Mouse (Mus musculus) thymus, postnatal 25 days (tissue): ENCODE results near the gene Lgi2.

Experiments used
- DNase-seq: peaks from one replicate; pipeline ENCODE4 v3.0.0; 2022

Lgi2 gene

GRCm38 (mm10) chr5:52534798-52535590, 31.3 kb downstream of the Lgi2 start:
- DNase-seq: no peak

GRCm38 (mm10) chr5:52533705-52534104, 32.6 kb downstream of the Lgi2 start:
- no peak for DNase-seq

- DNase-seq: no peak
Observed at GRCm38 (mm10) chr5:52528545-52528944, 37.7 kb downstream of the Lgi2 start.

- DNase-seq: no peak
Observed at GRCm38 (mm10) chr5:52526324-52526986, 39.8 kb downstream of the Lgi2 start.

- no peak for DNase-seq
Observed at GRCm38 (mm10) chr5:52524207-52524606, 42.1 kb downstream of the Lgi2 start.

- DNase-seq: no peak
Observed at GRCm38 (mm10) chr5:52519921-52520320, 46.3 kb downstream of the Lgi2 start.

GRCm38 (mm10) chr5:52516072-52516476, 50.2 kb downstream of the Lgi2 start:
- no peak for DNase-seq

GRCm38 (mm10) chr5:52515246-52516021, 50.8 kb downstream of the Lgi2 start:
- DNase-seq: peak; percentile 53

- no peak for DNase-seq
Observed at GRCm38 (mm10) chr5:52511089-52511488, 55.2 kb downstream of the Lgi2 start.

- no peak for DNase-seq
Observed at GRCm38 (mm10) chr5:52509416-52509815, 56.8 kb downstream of the Lgi2 start.

- DNase-seq: no peak
Observed at GRCm38 (mm10) chr5:52504666-52505065, 61.6 kb downstream of the Lgi2 start.

- no peak for DNase-seq
Observed at GRCm38 (mm10) chr5:52504148-52504547, 62.1 kb downstream of the Lgi2 start.

GRCm38 (mm10) chr5:52495671-52496070, 70.6 kb downstream of the Lgi2 start:
- DNase-seq: no peak

GRCm38 (mm10) chr5:52491496-52491895, 74.8 kb downstream of the Lgi2 start:
- DNase-seq: no peak

- no peak for DNase-seq
Observed at GRCm38 (mm10) chr5:52487559-52488430, 78.5 kb downstream of the Lgi2 start.
